Mouse (Mus musculus): ENCODE data around the gene Tmc3.

The Tmc3 gene

GRCm38 (mm10) chr7:83598997-83599912, 14.5 kb downstream of the Tmc3 start:
- DNase-seq: no peak

- DNase-seq: peak; percentile 64
Measured at GRCm38 (mm10) chr7:83599913-83600286, 15.2 kb downstream of the Tmc3 start.

GRCm38 (mm10) chr7:83604180-83604944, 19.6 kb downstream of the Tmc3 start:
- DNase-seq: no peak

- no peak for DNase-seq
Measured at GRCm38 (mm10) chr7:83606796-83607195, 22.1 kb downstream of the Tmc3 start.

GRCm38 (mm10) chr7:83609891-83610290, 25.2 kb downstream of the Tmc3 start:
- DNase-seq: no peak

- DNase-seq: no peak
Measured at GRCm38 (mm10) chr7:83611886-83612285, 27.2 kb downstream of the Tmc3 start.

- DNase-seq: no peak
Measured at GRCm38 (mm10) chr7:83615272-83615671, 30.5 kb downstream of the Tmc3 start.

GRCm38 (mm10) chr7:83615815-83616214, 31.1 kb downstream of the Tmc3 start:
- no peak for DNase-seq

GRCm38 (mm10) chr7:83616268-83616667, 31.5 kb downstream of the Tmc3 start:
- no peak for DNase-seq

GRCm38 (mm10) chr7:83618709-83619108, 34.0 kb downstream of the Tmc3 start:
- DNase-seq: no peak

GRCm38 (mm10) chr7:83622582-83622981, 37.9 kb downstream of the Tmc3 start:
- DNase-seq: no peak

- no peak for DNase-seq
Measured at GRCm38 (mm10) chr7:83624065-83624464, 39.3 kb downstream of the Tmc3 start.

GRCm38 (mm10) chr7:83626557-83627257, 42.0 kb downstream of the Tmc3 start:
- DNase-seq: no peak

- no peak for DNase-seq
Measured at GRCm38 (mm10) chr7:83627369-83627768, 42.6 kb downstream of the Tmc3 start.

GRCm38 (mm10) chr7:83631073-83631827, 46.5 kb downstream of the Tmc3 start:
- DNase-seq: peak; percentile 26

GRCm38 (mm10) chr7:83631828-83632681, 47.3 kb downstream of the Tmc3 start, which contains the start of gene Stard5:
Gene Stard5 (plus strand): TSS chr7:83631959.
- peak; percentile 94 for DNase-seq

- DNase-seq: no peak
Measured at GRCm38 (mm10) chr7:83632682-83633120, 48.0 kb downstream of the Tmc3 start.

GRCm38 (mm10) chr7:83633856-83634255, 49.1 kb downstream of the Tmc3 start:
- no peak for DNase-seq

- no peak for DNase-seq
Measured at GRCm38 (mm10) chr7:83635726-83636125, 51.0 kb downstream of the Tmc3 start.

GRCm38 (mm10) chr7:83636425-83636824, 51.7 kb downstream of the Tmc3 start:
- no peak for DNase-seq

Data from embryo, embryonic 11 days (tissue).